Mouse (Mus musculus) layer of hippocampus, adult 11-12 months (tissue): ENCODE results near the gene Atat1.

ENCODE experiments used
- DNase-seq: peaks from one replicate; pipeline ENCODE4 v3.0.0; 2022; ENCODE audit warnings: low spot score

Atat1 gene

DNA sequence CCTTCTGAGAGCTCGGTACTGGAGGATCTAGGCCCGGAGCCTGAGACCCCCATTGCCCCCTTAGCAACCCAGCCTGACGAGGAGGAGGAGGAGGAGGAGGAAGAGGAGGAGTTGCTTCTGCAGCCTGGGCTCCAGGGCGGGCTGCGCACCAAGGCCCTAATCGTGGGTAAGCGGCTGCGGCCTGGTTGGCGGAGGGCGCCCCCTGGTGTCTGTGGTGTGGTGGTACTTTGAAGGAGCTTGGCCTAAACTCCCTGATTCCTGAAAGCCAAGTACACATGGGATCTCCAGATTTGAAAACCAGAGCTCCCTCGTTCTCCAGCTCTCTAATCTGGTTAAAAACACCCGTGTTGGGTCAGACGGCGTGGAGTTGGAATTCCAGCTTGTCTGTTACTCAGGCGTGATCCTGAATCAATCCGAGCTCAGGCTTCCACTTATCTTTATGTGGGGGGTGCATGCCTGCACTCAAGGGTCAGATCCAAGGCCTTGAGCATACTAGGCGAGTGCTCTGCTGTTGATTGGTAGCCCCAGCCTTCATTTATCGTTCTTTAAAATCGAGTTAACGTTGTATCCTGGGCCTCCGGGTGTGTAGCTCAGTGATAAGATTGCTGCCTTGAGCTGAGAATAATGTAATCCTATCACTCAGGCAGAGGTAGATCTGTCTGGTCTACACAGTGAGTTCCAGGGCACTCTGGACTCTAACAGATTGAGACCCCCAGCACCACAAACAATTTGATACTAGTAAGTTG is 35.9 kb downstream of the Atat1 start:
- DNase-seq: peak; percentile 84

DNA sequence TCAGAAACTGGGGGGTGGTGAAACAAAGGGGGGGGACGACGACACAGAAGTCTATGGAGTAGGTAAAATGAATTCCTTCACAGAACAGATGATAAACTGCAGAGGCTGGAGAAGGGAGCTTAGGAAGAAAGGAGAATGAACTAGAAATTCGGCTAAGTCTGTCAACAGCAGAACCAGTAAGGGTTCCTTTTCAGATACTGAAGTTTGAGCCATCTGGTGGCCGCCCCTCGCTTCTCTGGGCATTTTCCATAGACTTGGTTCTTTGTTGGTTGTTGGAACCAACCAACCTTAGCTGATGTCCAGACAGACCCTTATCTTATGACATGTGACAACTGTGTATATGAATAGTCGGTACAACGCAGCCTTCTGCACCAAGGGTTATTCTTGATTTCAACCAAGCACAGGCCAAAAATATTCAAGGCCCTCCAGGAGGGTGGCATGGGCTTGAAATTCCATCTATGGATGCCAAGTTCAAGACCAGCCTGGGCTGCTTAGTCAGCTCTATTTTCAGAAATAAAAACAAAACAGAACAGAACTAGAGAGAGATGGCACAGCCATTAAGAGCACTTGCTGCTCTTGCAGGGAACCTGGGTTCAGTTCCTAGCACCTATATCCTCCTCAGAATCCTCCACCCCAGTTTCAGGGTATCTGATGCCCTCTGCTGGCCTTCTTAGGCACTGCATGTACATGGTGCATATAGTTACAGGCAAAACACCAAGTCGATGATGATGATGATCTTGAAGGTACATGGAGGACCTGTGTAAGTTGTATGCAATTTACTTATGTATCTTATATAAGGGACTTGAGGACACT is 38.8 kb downstream of the Atat1 start:
- DNase-seq: no peak

DNA sequence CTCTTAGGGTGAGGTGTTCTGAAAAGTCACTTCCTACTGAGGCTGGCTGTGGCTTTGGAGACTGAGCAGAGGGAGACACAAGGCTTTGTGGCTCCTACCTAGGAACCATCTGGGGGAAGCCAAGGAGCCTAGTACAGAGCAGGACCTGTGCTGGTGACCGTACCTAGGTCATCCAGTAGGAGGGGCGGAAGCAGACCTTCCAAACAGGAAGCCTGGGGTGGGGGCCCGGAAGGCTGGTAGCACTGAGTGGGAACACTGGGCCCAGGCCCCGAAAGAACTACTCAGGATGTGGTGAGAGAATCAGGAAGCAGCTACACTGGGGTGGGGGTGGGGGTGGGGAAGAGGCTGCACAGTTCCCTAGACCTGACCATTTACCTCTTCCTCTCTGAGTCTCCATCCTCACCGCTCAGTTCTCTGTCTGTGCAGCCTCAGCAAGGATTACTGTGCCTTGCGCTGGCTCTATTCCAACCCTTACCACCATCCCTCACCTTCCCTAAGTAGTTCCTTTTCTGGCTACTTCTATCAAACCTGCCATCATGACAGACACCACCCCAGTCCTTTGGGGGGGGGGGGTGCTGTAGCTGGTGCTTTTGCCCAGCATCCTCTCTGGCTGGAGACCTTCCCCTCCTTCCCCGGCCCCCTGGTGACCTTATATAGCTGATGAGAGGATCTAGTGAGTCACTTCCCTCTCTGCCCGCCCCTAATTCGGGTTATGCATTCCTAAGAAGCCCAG is 39.6 kb downstream of the Atat1 start:
- no peak for DNase-seq

- DNase-seq: no peak
These were observed 40.4 kb downstream of the Atat1 start for GRCm38 (mm10) chr17:35869346-35870067.

DNA sequence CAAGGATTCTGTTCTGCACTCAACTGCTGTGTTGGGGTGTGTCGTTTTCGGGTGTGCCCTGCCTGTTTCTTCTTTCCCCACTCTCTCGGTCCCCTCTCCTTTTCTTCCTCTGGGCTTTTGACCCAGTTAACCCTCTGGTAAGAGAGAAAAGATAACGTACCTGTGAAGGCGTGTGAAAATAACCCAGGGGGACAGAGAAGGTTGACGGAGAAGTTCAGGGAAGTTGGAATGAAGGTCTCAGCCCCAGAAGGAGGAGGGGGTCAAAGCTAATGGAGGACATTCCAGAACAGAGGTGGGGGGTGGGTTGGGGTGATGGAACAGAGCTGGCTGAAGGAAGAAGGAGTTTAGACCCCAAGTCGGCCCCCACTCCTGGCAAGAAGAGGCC is 40.9 kb downstream of the Atat1 start:
- no peak for DNase-seq

DNA sequence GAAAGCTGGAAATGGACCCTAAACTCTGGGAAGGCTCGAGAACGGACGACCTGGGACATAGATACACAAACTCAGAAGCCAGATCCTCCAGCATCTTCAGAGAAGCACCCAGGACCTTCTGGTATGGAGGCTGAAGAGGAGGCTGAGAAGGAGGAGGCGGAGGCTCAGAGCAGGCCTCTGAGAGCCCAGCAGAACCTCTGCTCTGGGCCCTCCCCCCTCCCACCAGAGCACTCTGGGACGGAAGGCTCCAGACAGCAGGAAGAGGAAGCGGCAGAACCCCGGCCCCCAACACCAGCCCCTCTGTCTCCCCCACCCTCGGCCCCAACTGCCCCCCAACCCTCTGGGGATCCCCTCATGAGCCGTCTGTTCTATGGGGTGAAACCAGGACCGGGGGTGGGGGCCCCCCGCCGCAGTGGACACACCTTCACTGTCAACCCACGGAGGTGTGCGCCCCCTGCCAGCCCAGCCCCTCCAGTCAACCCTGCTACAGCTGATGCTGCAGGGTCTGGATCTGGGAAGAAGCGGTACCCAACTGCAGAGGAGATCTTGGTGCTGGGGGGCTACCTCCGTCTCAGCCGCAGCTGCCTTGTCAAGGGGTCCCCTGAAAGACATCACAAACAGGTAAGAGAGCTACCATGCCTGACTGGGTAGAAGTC is 41.6 kb downstream of the Atat1 start:
- no peak for DNase-seq

- DNase-seq: no peak
These were observed 42.7 kb downstream of the Atat1 start for GRCm38 (mm10) chr17:35866911-35867890.

DNA sequence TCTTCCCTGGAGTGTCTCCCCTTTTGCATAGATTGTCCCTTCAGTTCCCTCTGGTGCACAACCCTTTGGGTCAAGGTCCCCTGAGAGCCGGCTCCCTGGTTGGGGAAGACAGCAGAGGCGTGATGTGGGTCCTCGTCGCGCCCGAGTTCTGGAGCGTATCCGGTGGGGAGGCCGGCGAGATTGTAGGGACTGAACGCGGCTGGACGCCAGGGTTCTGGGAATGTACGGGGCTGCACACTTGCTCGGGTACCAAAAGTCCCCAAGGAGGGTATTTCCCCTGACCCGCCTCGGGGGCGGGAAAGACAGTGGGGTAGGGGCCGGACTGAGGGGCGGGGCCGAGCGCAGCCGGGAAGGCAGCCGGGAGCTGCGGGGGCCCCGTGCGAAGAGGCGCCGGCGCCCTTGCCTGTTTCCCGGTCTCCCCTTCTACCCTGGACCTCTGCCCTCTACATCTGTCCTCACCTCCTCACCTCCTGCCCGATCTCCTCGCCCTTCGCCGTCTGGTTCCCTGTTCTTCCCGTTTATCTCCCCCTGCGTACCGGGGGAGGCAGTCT is 43.5 kb downstream of the Atat1 start:
- DNase-seq: no peak

GRCm38 (mm10) chr17:35865481-35866280 is 44.2 kb downstream of the Atat1 start, which contains the start of gene Ppp1r18:
Ppp1r18 (plus strand) TSS chr17:35865593.
- DNase-seq: no peak

GRCm38 (mm10) chr17:35864832-35865353 is 45.0 kb downstream of the Atat1 start:
- DNase-seq: no peak

DNA sequence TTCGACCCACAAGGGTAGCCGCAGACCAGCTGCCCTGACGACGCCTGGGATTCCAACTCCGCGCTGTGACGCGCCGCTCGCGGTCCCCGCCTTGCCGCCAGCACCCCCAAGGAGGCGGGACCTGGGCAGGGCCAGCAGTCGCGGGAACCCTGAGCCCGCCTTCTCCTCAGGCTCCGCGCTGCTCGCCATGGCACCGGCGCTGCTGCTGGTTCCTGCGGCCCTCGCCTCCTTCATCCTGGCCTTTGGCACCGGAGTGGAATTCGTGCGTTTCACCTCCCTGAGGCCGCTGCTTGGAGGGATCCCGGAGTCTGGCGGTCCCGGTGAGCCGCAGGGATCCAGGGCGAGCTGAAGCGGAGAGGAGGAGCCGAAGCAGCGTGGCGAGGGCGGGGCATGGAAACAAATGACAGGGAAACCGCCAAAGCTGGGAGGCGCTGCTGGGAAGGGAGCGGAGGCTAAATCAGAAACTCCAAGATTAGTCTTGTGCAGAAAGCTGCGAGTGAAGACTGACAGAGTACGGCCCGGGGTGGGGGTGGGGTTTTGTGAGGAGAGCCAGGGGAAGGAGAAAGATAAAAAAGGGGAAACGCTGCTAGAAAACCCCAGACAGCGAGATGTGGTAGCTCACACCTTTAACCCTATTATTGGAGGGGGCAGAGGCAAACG is 48.5 kb downstream of the Atat1 start, which contains the start of gene Nrm:
Nrm (plus strand) TSS at position 121 of the 660 bp plus-strand sequence.
- DNase-seq: peak; percentile 85

DNA sequence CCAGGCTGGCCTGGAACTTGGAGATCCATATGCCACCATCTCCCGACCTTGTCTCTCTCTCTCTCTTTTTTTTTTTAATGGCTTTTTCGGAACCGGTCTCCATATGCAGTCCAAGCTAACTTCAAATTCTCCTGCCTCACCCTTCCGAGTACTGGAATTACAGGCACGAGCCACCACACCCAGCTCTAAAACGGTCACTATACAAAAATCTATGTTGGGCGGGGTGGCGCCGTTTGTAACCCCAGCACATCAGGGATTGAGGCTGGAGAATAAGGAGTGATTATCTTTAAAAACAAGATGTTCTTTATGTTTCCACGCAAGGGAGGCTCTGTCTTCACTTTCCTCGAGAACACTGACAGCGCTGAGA is 49.1 kb downstream of the Atat1 start:
- DNase-seq: no peak

DNA sequence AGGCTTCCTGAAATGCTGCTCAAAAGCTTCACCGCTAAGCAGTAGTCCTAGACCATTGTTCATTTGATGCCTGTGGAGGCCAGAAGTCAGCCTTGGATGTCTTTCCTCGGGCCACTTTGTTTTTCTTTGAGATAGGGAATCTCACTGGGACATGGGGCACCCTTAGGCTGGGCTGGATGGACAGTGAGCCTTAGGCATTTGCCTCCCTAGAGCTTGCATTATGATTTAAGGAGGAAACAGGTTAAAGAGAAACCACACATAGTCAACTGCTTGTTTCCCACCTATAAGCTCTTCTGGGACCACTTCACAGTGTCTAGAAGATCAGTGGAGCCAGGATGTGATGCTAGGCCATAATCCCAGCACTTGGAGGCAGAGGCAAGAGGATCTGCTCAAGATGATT is 50.0 kb downstream of the Atat1 start:
- no peak for DNase-seq

DNA sequence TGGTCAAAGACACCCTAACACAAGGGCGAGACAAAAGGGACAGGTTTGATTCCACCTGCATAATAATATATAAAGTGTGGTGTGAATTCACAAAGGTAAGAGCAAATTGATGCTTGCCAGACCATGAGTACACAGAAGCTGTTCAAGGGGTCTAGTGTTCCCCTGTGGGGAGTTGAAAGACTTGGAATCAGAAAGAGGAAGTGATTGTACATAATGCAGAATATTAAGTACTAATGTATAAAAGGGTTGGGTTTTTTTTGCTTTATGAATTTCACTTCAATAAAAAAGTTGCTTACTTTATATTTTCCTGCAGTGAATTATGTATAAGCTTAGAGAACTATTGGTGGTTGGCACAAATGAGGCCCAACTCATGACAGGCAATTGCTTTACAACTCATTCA is 50.5 kb downstream of the Atat1 start:
- DNase-seq: no peak

DNA sequence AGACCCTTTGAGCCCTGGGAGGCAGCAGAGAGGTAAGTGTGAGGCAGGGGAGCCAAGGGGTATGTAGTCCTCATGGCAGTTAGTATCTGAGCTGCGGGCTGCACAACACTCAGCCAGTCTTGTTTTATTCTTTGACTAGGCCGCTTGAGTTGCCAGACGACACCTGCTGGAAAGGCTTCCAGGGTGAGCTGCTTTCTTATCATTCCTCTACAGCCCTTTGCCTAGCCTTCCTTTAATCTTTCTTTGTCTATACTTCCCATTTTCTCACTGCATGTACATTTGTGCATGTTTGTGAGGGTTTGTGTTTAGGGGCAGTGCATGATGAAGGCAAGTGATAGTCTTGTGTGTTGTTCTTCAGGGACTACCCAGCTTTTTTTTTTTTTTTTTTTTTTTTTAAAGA is 58.9 kb downstream of the Atat1 start:
- no peak for DNase-seq

DNA sequence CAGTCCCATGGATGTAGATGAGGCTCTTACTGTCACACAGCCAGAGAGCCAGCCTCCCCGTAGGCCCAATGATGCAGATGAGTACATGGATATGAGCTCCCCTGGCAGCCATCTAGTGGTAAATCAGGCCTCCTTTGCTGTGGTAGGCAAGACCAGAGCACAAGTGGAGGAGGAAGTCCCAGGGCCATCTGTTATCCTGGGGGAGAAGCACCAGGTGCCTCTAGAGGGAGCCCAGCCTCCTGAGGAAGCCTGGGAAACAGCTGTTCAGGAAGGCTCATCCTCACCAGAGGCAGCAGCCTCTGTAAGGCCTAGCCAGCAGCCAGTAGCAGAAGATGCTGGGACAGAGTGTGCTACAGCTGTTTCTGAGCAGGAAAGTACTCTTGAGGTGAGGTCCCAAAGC is 61.8 kb downstream of the Atat1 start:
- DNase-seq: no peak
